Mouse (Mus musculus) adrenal gland, adult 8-10 months (tissue): ENCODE data around the gene Akirin1. TPM values are rescaled to one million over a fixed set of nuclear protein-coding genes. Genes with fewer than 3 reads are reported as not detected.

Experiments
- DNase-seq: peaks from one replicate; pipeline ENCODE4 v3.0.0; 2022
- total RNA-seq, 4 experiments: library from RNA; stranded (reverse); gene quantifications; 2 replicates each; pipeline ENCODE4 v1.2.4; 2022

Akirin1 gene
- total RNA-seq, 4 experiments from 2014 or later: 70.9 to 77.6 (median 71.6) TPM

- peak; percentile 94 for DNase-seq
Measured at GRCm38 (mm10) chr4:123717574-123718433, 32.3 kb downstream of the Akirin1 start, which contains the start of gene Ndufs5. Gene Ndufs5 (minus strand): TSS chr4:123718202.

GRCm38 (mm10) chr4:123712431-123712830, 37.7 kb downstream of the Akirin1 start:
- no peak for DNase-seq

GRCm38 (mm10) chr4:123707340-123707739, 42.8 kb downstream of the Akirin1 start:
- no peak for DNase-seq

- no peak for DNase-seq
Measured at GRCm38 (mm10) chr4:123705340-123705739, 44.8 kb downstream of the Akirin1 start.

- no peak for DNase-seq
Measured at GRCm38 (mm10) chr4:123693384-123693783, 56.8 kb downstream of the Akirin1 start.

- no peak for DNase-seq
Measured at GRCm38 (mm10) chr4:123692071-123692470, 58.1 kb downstream of the Akirin1 start.

- DNase-seq: peak; percentile 63
Measured at GRCm38 (mm10) chr4:123690311-123690710, 59.8 kb downstream of the Akirin1 start.

- peak; percentile 30 for DNase-seq
Measured at GRCm38 (mm10) chr4:123687025-123687781, 62.9 kb downstream of the Akirin1 start.

GRCm38 (mm10) chr4:123686368-123687024, 63.6 kb downstream of the Akirin1 start:
- no peak for DNase-seq

GRCm38 (mm10) chr4:123685506-123686242, 64.5 kb downstream of the Akirin1 start:
- DNase-seq: no peak

- no peak for DNase-seq
Measured at GRCm38 (mm10) chr4:123685046-123685445, 65.1 kb downstream of the Akirin1 start.

Other genes starting within 250 kb of the Akirin1 start
- gene Macf1, start 66.0 kb downstream of the Akirin1 start, total RNA-seq: 100 to 1,000 TPM; 137 to 199 (median 157) TPM
- gene Ndufs5, start 32.1 kb downstream of the Akirin1 start, total RNA-seq: 100 to 1,000 TPM; 141 to 205 (median 168) TPM
- gene Rhbdl2, start 37.5 kb upstream of the Akirin1 start, total RNA-seq: 1 to 10 TPM in 2 of 4 experiments, under 1 TPM in 2; 0.38 to 2.4 (median 1.2) TPM
- gene 4933427I04Rik, start 109.3 kb upstream of the Akirin1 start, total RNA-seq: under 1 TPM in 1 of 4 experiments, not detected in 3; 0.15 TPM
- gene Mycbp, start 154.5 kb upstream of the Akirin1 start, total RNA-seq: 10 to 100 TPM; 32.3 to 57.6 (median 45.2) TPM
- gene Rragc, start 167.1 kb upstream of the Akirin1 start, total RNA-seq: 10 to 100 TPM; 70.6 to 90.8 (median 79.6) TPM
- not detected for gene 4930535I16Rik, start 167.7 kb upstream of the Akirin1 start, total RNA-seq